Mouse (Mus musculus): ENCODE results near the gene Dock10. TPM values are rescaled to one million over a fixed set of nuclear protein-coding genes. Genes with fewer than 3 reads are reported as not detected.

The Dock10 gene
- total and polyA plus RNA-seq, 3 experiments = 2.6 to 4.3 (median 3.8) TPM

- intact Hi-C loops (cut with DNase I) = no loop called here
- DNase-seq = no peak
- 77% methylated on average over 3 of the region's 3 CpGs for WGBS
- no peak overlapping the region for H3K9ac ChIP-seq (ENCODE audit: low read depth, low read length)
- H3K79me2 ChIP-seq (replicated peaks; ENCODE audit: control insufficient read depth, insufficient read depth, low read length) = no peaks in the 10 kb centered on the region
- H3K4me3 ChIP-seq = no peak overlapping the region
- H3K36me3 ChIP-seq (ENCODE audit: control insufficient read depth, insufficient read depth, low read length) = no peaks in the 10 kb centered on the region
- no peaks in the 10 kb centered on the region for H3K27me3 ChIP-seq (ENCODE audit: control insufficient read depth, insufficient read depth, low read length)
- TF ChIP-seq CTCF (IDR thresholded peaks at IDR 0.05) (no peak), POLR2A (IDR thresholded peaks at IDR 0.05; ENCODE audit: insufficient read depth, low read depth, low read length) (no peak), EP300 (IDR thresholded peaks at IDR 0.05; ENCODE audit: insufficient read depth, low read depth, low read length) (no peak)
- H3K27ac ChIP-seq = no peak overlapping the region
- H3K4me1 ChIP-seq (ENCODE audit: control insufficient read depth, insufficient read depth, low read length) = no peaks in the 10 kb centered on the region
Measured at GRCm38 (mm10) chr1:80582186-80582585, 176.1 kb downstream of the Dock10 start.

GRCm38 (mm10) chr1:80576898-80577297 is 181.4 kb downstream of the Dock10 start:
- no peaks in the 10 kb centered on the region for H3K27me3 ChIP-seq (ENCODE audit: control insufficient read depth, insufficient read depth, low read length)
- H3K4me1 ChIP-seq (ENCODE audit: control insufficient read depth, insufficient read depth, low read length) = no peaks in the 10 kb centered on the region
- intact Hi-C loops (cut with DNase I) = no loop called here
- H3K36me3 ChIP-seq (ENCODE audit: control insufficient read depth, insufficient read depth, low read length) = no peaks in the 10 kb centered on the region
- 79% methylated on average over 2 of the region's 2 CpGs for WGBS
- peak in 1 of 2 experiments; percentile 6 for DNase-seq
- H3K9ac ChIP-seq (ENCODE audit: low read depth, low read length) = no peak overlapping the region
- peak; percentile 47 for TF ChIP-seq CTCF (IDR thresholded peaks at IDR 0.05)
- TF ChIP-seq POLR2A (IDR thresholded peaks at IDR 0.05; ENCODE audit: insufficient read depth, low read depth, low read length) = no peak
- no peak overlapping the region for H3K4me3 ChIP-seq
- no peaks in the 10 kb centered on the region for H3K79me2 ChIP-seq (replicated peaks; ENCODE audit: control insufficient read depth, insufficient read depth, low read length)
- no peak overlapping the region for H3K27ac ChIP-seq

GRCm38 (mm10) chr1:80556446-80556845 is 201.9 kb downstream of the Dock10 start:
- H3K9ac ChIP-seq (ENCODE audit: low read depth, low read length) = no peak overlapping the region
- WGBS = 84% methylated on average over 1 of the region's 1 CpGs

GRCm38 (mm10) chr1:80541522-80541921 is 216.8 kb downstream of the Dock10 start:
- intact Hi-C loops (cut with DNase I) = no loop called here
- Histone ChIP-seq H3K36me3 (ENCODE audit: control insufficient read depth, insufficient read depth, low read length) (no peaks in the 10 kb centered on the region), H3K9ac (ENCODE audit: low read depth, low read length) (no peak overlapping the region), H3K27me3 (ENCODE audit: control insufficient read depth, insufficient read depth, low read length) (no peaks in the 10 kb centered on the region), H3K79me2 (replicated peaks; ENCODE audit: control insufficient read depth, insufficient read depth, low read length) (no peaks in the 10 kb centered on the region), H3K4me1 (ENCODE audit: control insufficient read depth, insufficient read depth, low read length) (no peaks in the 10 kb centered on the region), H3K4me3 (no peak overlapping the region), H3K27ac (no peak overlapping the region)
- TF ChIP-seq POLR2A (IDR thresholded peaks at IDR 0.05; ENCODE audit: insufficient read depth, low read depth, low read length) (no peak), EP300 (IDR thresholded peaks at IDR 0.05; ENCODE audit: insufficient read depth, low read depth, low read length) (no peak), CTCF (IDR thresholded peaks at IDR 0.05) (no peak)
- no peak for DNase-seq
- WGBS = 90% methylated on average over 3 of the region's 3 CpGs

More at GRCm38 (mm10) chr1:80556446-80556845, 201.9 kb downstream of the Dock10 start:
- Histone ChIP-seq H3K4me3 (no peak overlapping the region), H3K27me3 (ENCODE audit: control insufficient read depth, insufficient read depth, low read length) (no peaks in the 10 kb centered on the region), H3K79me2 (replicated peaks; ENCODE audit: control insufficient read depth, insufficient read depth, low read length) (no peaks in the 10 kb centered on the region), H3K36me3 (ENCODE audit: control insufficient read depth, insufficient read depth, low read length) (no peaks in the 10 kb centered on the region), H3K27ac (no peak overlapping the region), H3K4me1 (ENCODE audit: control insufficient read depth, insufficient read depth, low read length) (no peaks in the 10 kb centered on the region)
- DNase-seq = no peak
- intact Hi-C loops (cut with DNase I) = no loop called here
- TF ChIP-seq POLR2A (IDR thresholded peaks at IDR 0.05; ENCODE audit: insufficient read depth, low read depth, low read length) (no peak), EP300 (IDR thresholded peaks at IDR 0.05; ENCODE audit: insufficient read depth, low read depth, low read length) (no peak), CTCF (IDR thresholded peaks at IDR 0.05) (no peak)

- TF ChIP-seq CTCF (IDR thresholded peaks at IDR 0.05) (peak; percentile 56), EP300 (IDR thresholded peaks at IDR 0.05; ENCODE audit: insufficient read depth, low read depth, low read length) (no peak)
- DNase-seq = no peak
- no peaks in the 10 kb centered on the region for H3K4me1 ChIP-seq (ENCODE audit: control insufficient read depth, insufficient read depth, low read length)
- WGBS = 68% methylated on average over 5 of the region's 5 CpGs
- intact Hi-C loops (cut with DNase I) = no loop called here
- no peak overlapping the region for H3K9ac ChIP-seq (ENCODE audit: low read depth, low read length)
- no peak overlapping the region for H3K4me3 ChIP-seq
- no peaks in the 10 kb centered on the region for H3K36me3 ChIP-seq (ENCODE audit: control insufficient read depth, insufficient read depth, low read length)
- H3K79me2 ChIP-seq (replicated peaks; ENCODE audit: control insufficient read depth, insufficient read depth, low read length) = no peaks in the 10 kb centered on the region
- H3K27me3 ChIP-seq (ENCODE audit: control insufficient read depth, insufficient read depth, low read length) = no peaks in the 10 kb centered on the region
- H3K27ac ChIP-seq = no peak overlapping the region
Measured at GRCm38 (mm10) chr1:80522197-80522596, 236.1 kb downstream of the Dock10 start.

GRCm38 (mm10) chr1:80520456-80520855 is 237.9 kb downstream of the Dock10 start:
- intact Hi-C loops (cut with DNase I) = no loop called here
- 48% methylated on average over 2 of the region's 2 CpGs for WGBS
- TF ChIP-seq CTCF (IDR thresholded peaks at IDR 0.05) = no peak
- no peak for TF ChIP-seq EP300 (IDR thresholded peaks at IDR 0.05; ENCODE audit: insufficient read depth, low read depth, low read length)
- TF ChIP-seq POLR2A (IDR thresholded peaks at IDR 0.05; ENCODE audit: insufficient read depth, low read depth, low read length) = no peak

More at GRCm38 (mm10) chr1:80520456-80520855, 237.9 kb downstream of the Dock10 start:
- Histone ChIP-seq H3K36me3 (ENCODE audit: control insufficient read depth, insufficient read depth, low read length) (no peaks in the 10 kb centered on the region), H3K27me3 (ENCODE audit: control insufficient read depth, insufficient read depth, low read length) (no peaks in the 10 kb centered on the region), H3K79me2 (replicated peaks; ENCODE audit: control insufficient read depth, insufficient read depth, low read length) (no peaks in the 10 kb centered on the region), H3K9ac (ENCODE audit: low read depth, low read length) (no peak overlapping the region), H3K4me1 (ENCODE audit: control insufficient read depth, insufficient read depth, low read length) (no peaks in the 10 kb centered on the region), H3K27ac (no peak overlapping the region), H3K4me3 (no peak overlapping the region)
- DNase-seq = no peak

Data from heart, adult 2 months (tissue).